Mouse (Mus musculus): Measurements from ENCODE around the gene Lpxn.

DNA sequence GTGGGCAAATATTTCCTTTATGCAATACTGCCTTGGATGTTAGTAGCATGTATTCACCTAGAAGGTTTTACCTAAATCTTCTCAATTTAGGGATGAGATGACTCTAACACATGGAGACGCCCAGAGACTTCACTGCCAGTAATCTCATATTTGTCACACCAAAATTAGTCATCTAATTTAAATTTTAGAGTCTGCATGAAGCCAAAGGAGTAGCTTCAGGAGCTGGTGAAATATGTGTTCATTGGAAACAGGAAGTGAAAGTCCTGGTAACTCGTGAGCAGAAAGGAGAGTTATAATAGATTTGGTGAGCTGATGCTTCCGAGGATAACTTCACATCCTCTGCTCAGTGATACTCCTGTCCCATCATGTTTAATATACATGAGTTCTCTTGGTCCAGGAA, 5.1 kb downstream of the Lpxn start:
- no peak for TF ChIP-seq POLR2A (IDR thresholded peaks at IDR 0.05; ENCODE audit: low read depth, low read length)
- TF ChIP-seq CTCF (IDR thresholded peaks at IDR 0.05; ENCODE audit: extremely low read depth, insufficient read length, insufficient replicate concordance, low read depth, low read length), result no peak

All from small intestine, adult 2 months (tissue).